Mouse (Mus musculus) right cerebral cortex, postnatal 10 days (tissue): ENCODE measurements around the gene Sult6b2.

ENCODE experiments used
- DNase-seq, 2 experiments: peaks; one replicate each; pipeline ENCODE4 v3.0.0; 2021; ENCODE audit warnings: low spot score in 2 of 2

Sult6b2 gene

GRCm38 (mm10) chr6:142779045-142779811 lies 25.1 kb downstream of the Sult6b2 start:
- peak; percentile 72 to 76 for DNase-seq

- DNase-seq, result no peak
Observed at GRCm38 (mm10) chr6:142776935-142777334, 27.4 kb downstream of the Sult6b2 start.

- DNase-seq, result no peak
Observed at GRCm38 (mm10) chr6:142773566-142773965, 30.7 kb downstream of the Sult6b2 start.

GRCm38 (mm10) chr6:142771643-142772042 lies 32.7 kb downstream of the Sult6b2 start:
- DNase-seq, result no peak

GRCm38 (mm10) chr6:142769896-142770295 lies 34.4 kb downstream of the Sult6b2 start:
- no peak for DNase-seq

- DNase-seq, result no peak
Observed at GRCm38 (mm10) chr6:142767305-142767704, 37.0 kb downstream of the Sult6b2 start.

- peak in 1 of 2 experiments; percentile 30 for DNase-seq
Observed at GRCm38 (mm10) chr6:142764933-142765332, 39.4 kb downstream of the Sult6b2 start.

- DNase-seq, result peak in 1 of 2 experiments; percentile 2
Observed at GRCm38 (mm10) chr6:142759633-142760032, 44.7 kb downstream of the Sult6b2 start.

- DNase-seq, result no peak
Observed at GRCm38 (mm10) chr6:142758562-142758961, 45.7 kb downstream of the Sult6b2 start.

GRCm38 (mm10) chr6:142757976-142758375 lies 46.3 kb downstream of the Sult6b2 start:
- peak; percentile 30 to 32 for DNase-seq

GRCm38 (mm10) chr6:142757334-142757965 lies 46.9 kb downstream of the Sult6b2 start:
- DNase-seq, result peak in 1 of 2 experiments; percentile 21

GRCm38 (mm10) chr6:142756507-142757333 lies 47.6 kb downstream of the Sult6b2 start, which contains the start of gene Cmas:
Gene Cmas (plus strand): TSS chr6:142756686.
- DNase-seq, result peak; percentile 95 to 96

- DNase-seq, result no peak
Observed at GRCm38 (mm10) chr6:142752331-142753246, 51.7 kb downstream of the Sult6b2 start.

GRCm38 (mm10) chr6:142751365-142751764 lies 52.9 kb downstream of the Sult6b2 start:
- no peak for DNase-seq

GRCm38 (mm10) chr6:142748057-142748708 lies 56.1 kb downstream of the Sult6b2 start:
- DNase-seq, result no peak

- DNase-seq, result no peak
Observed at GRCm38 (mm10) chr6:142747165-142747564, 57.1 kb downstream of the Sult6b2 start.

- no peak for DNase-seq
Observed at GRCm38 (mm10) chr6:142746765-142747164, 57.5 kb downstream of the Sult6b2 start.

- no peak for DNase-seq
Observed at GRCm38 (mm10) chr6:142745484-142745883, 58.8 kb downstream of the Sult6b2 start.

- DNase-seq, result no peak
Observed at GRCm38 (mm10) chr6:142743193-142743592, 61.1 kb downstream of the Sult6b2 start.

GRCm38 (mm10) chr6:142741763-142742162 lies 62.5 kb downstream of the Sult6b2 start:
- no peak for DNase-seq

GRCm38 (mm10) chr6:142738637-142739036 lies 65.7 kb downstream of the Sult6b2 start:
- no peak for DNase-seq
